Mouse (Mus musculus): ENCODE measurements around the gene Sh2b1.
A peak's percentile ranks its signal among the peaks of the same experiment; 100 is the strongest.
"Not testable (repeated sequence)": the region's sequence is repeated elsewhere in the genome, so short reads cannot be mapped to it uniquely, and the experiment has no call there.

Sh2b1 gene

GRCm38 (mm10) chr7:126474993-126475581 is at the start of gene Sh2b1:
Sh2b1 (minus strand) TSS chr7:126475424.
- DNase-seq = peak; percentile 92 to 94

- no peak for DNase-seq
Measured at GRCm38 (mm10) chr7:126523316-126523715, 48.1 kb upstream of the Sh2b1 start.

GRCm38 (mm10) chr7:126519513-126519912 is 44.3 kb upstream of the Sh2b1 start:
- peak in 1 of 2 experiments; percentile 43 for DNase-seq

GRCm38 (mm10) chr7:126518261-126518941 is 43.2 kb upstream of the Sh2b1 start:
- DNase-seq = no peak

GRCm38 (mm10) chr7:126511287-126511686 is 36.1 kb upstream of the Sh2b1 start:
- DNase-seq = no peak

GRCm38 (mm10) chr7:126507126-126507778 is 32.0 kb upstream of the Sh2b1 start:
- no peak for DNase-seq

- DNase-seq = no peak
Measured at GRCm38 (mm10) chr7:126504913-126505312, 29.7 kb upstream of the Sh2b1 start.

GRCm38 (mm10) chr7:126503273-126503878 is 28.2 kb upstream of the Sh2b1 start, which contains the start of gene Atxn2l:
Atxn2l (minus strand) TSS chr7:126503437.
- peak; percentile 99 to 100 for DNase-seq

- DNase-seq = no peak
Measured at GRCm38 (mm10) chr7:126502751-126503150, 27.5 kb upstream of the Sh2b1 start.

- DNase-seq = peak; percentile 96 to 97
Measured at GRCm38 (mm10) chr7:126502023-126502741, 27.0 kb upstream of the Sh2b1 start.

GRCm38 (mm10) chr7:126501684-126502022 is 26.4 kb upstream of the Sh2b1 start:
- no peak for DNase-seq

- no peak for DNase-seq
Measured at GRCm38 (mm10) chr7:126499416-126499815, 24.2 kb upstream of the Sh2b1 start.

- DNase-seq = no peak
Measured at GRCm38 (mm10) chr7:126497966-126498365, 22.7 kb upstream of the Sh2b1 start.

GRCm38 (mm10) chr7:126496475-126496874 is 21.3 kb upstream of the Sh2b1 start:
- DNase-seq = no peak

- no peak for DNase-seq
Measured at GRCm38 (mm10) chr7:126494120-126494519, 18.9 kb upstream of the Sh2b1 start.

- DNase-seq = no peak
Measured at GRCm38 (mm10) chr7:126491973-126492372, 16.7 kb upstream of the Sh2b1 start.

- no peak for DNase-seq
Measured at GRCm38 (mm10) chr7:126491005-126491404, 15.8 kb upstream of the Sh2b1 start.

GRCm38 (mm10) chr7:126487617-126488385 is 12.6 kb upstream of the Sh2b1 start:
- not testable (repeated sequence) for DNase-seq

GRCm38 (mm10) chr7:126487052-126487483 is 11.8 kb upstream of the Sh2b1 start, which contains the start of gene Tufm:
Tufm (plus strand) TSS chr7:126487361.
- DNase-seq = peak; percentile 95 to 96

GRCm38 (mm10) chr7:126482392-126482871 is 7.2 kb upstream of the Sh2b1 start:
- DNase-seq = peak; percentile 83 to 91

GRCm38 (mm10) chr7:126481699-126482098 is 6.5 kb upstream of the Sh2b1 start:
- no peak for DNase-seq

- peak in 1 of 2 experiments; percentile 59 for DNase-seq
Measured at GRCm38 (mm10) chr7:126474486-126474955, 703 bp downstream of the Sh2b1 start.

Data from cerebellum, postnatal 25 days (tissue).